Mouse (Mus musculus): ENCODE measurements around the gene Rab13.
"Not testable (repeated sequence)": the region's sequence is repeated elsewhere in the genome, so short reads cannot be mapped to it uniquely, and the experiment has no call there.

Gene Rab13

DNA sequence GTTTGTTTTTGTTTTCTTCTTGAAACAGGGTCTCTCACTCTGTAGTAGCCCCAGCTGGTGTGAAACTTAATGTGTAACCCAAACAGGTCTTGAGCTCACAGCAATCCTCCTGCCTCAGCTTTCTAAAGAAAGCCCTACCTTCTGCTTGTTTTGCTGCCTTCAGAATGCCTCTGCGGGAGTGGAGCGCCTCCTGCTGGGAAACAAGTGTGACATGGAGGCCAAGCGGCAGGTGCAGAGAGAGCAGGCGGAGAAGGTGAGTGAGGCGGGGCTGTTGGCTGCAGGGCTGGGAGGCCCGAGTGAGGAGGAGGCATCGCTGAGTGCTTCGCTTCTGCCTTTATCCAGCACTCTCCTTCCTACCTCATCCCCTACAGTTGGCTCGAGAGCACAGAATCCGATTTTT lies 10.8 kb downstream of the Rab13 start:
- in situ Hi-C loops (cut with MboI, MseI), result no loop called here

DNA sequence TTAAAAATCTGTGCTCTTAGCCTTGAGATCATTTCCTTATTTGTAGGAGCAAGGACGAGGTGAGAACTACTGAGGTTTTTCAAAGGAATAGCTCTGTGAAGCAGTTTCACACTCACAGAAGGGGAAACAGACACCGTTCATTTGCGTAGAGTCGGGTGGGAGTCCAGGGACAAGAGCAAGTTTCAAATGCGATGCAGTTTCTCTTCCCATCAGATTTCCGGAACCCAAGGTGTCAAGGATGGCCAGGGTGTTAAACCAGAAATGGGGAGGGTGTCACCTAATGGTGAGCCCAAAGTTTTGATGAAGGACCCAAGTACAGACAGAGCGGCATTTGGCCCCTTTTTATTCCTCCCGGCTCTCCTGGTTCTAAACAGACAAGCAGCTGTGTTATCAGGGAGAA lies 17.6 kb downstream of the Rab13 start:
- in situ Hi-C loops (cut with MboI, MseI), result loop anchor here (25.0 kb wide), 1 partner anchor 1594 kb away; no protein-coding TSS in a partner anchor

DNA sequence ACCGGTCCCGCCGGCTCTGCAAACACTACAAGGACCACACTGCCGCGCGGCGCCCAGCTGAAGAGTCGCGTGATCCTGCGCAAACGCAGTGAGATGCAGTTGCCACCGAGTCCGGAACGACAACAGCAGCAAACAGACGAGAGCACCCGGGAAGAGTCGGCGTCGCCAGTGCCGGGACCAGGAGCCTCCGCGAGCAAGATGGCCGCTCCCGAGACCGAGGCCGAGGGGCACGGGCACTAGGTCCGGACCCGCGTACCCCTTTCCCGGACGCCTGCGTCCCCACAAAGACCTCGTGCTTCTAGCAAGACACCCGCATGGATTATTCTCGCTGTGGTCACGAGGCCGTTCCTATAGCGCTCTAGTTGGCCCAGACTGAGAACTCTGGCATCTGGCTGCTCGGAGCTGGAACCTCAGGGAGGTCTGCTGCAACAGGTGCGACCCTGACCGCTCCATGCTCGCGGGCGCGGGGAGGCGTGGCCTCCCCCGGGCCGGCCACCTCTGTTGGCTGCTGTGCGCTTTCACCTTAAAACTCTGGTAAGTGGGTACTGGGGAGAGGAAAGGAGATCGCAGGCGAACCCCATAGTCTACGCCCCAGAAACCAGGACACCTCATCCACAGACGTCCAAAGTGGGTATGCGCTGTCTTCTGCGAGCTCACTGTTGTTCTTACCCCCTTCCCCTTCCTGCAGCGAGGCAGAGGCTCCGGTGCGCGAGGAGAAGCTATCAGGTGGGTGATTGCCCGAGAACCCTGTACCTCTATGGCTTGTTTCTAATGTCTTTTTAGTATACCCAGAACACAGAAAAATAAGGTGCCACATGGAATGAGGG lies 18.2 kb downstream of the Rab13 start, which contains the start of gene Jtb:
Gene Jtb (plus strand): TSS at position 91 of the 827 bp plus-strand sequence.
- in situ Hi-C loops (cut with MboI, MseI), result loop anchor here (25.0 kb wide), 1 partner anchor 1594 kb away; no protein-coding TSS in a partner anchor

DNA sequence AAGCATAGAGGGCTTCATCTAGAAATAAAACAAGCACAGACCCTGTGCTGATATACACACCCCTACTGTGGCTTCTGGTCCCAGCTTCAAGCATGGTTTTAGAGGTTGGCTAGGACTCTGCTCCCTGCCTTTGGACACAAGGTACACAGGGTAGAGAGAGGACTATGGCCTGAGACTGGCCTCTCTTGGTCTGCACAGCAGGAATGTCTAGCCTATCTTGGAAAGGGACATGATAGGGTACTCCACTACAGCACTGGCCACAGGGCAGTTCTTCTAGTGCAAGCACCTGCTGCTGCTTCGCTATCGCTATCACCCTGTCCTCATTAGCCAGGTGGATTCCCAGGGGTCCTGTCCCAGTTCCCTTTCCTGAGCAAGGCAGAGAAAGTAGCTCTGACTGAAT lies 27.8 kb downstream of the Rab13 start:
- in situ Hi-C loops (cut with MboI, MseI), result loop anchor here (10.0 to 25.0 kb wide), 2 partner anchors 1156 to 1604 kb away; no protein-coding TSS in a partner anchor

DNA sequence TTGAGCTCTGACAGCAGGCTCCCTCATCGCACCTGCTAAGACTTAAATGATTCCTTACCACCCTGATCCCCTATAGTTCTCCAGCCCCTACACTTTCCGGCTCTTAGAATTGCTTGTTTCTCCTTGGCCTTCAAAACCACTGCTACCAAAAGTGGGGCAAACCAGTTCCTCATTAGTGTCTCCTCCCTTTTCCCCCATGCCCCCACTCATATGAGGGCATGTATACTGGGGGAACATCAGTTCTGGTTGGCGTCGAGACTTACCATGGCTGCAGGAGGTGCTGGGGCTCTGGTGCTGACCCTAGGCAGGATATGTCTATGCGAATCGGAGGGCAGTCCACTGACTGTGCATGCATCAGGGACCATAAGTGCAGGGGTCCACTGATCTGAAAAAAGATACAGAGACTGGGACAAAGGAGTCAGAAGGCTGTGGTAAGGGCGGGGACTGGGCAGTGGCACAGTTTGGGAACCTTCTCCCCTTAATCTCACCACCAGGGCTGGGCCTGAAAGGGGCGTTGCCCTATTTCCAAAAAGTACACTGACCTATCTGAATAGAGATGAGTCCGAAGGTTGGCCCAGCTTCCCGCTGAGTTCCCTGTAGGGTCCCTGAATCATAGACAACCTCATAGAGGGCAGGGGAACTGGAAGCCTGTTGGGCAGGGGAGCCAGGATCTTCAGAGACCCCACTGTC lies 28.3 kb downstream of the Rab13 start:
- in situ Hi-C loops (cut with MboI, MseI), result loop anchor here (10.0 to 25.0 kb wide), 2 partner anchors 1157 to 1605 kb away; no protein-coding TSS in a partner anchor

DNA sequence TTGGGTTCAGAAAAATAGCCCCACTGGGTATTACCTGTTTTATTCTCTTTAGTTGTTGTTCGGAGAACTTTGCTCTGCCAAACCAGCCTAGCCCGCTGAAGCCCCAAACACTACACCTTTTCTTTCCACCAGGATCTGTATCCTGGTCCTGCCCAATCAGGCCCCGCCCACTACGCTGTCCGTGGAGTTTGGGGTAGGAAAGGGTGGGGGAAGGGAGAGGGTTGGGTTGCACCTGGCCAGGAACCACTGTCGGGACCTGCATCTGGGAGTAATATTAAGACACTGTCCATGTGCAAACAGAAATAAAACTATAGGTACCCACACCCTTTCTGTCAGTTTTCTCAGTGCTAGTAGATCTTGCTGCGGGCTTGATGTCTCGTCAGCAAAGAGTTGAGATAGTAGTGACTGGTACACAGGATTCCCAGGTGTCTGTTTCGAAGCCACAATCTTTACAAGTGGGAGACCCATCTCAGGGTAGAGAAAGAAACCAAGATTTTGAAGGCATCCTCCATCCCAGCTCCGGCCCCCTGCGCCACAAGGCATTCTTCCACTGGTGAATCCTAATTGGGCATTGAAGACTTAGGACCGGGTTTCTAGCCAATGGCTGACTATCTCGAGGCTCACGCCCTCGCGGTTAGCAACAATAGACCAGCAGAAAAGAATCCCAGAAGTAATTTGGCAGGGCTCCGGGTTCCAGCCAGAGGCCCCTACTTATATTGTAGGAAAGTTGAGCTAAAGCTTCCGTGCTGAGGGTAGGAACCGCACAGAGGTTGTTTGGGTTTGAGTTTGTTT lies 29.7 kb downstream of the Rab13 start, which contains the start of gene Creb3l4:
Gene Creb3l4 (minus strand): TSS at position 529 of the 792 bp plus-strand sequence.
- in situ Hi-C loops (cut with MboI, MseI), result loop anchor here (10.0 to 25.0 kb wide), 2 partner anchors 1158 to 1606 kb away; no protein-coding TSS in a partner anchor

DNA sequence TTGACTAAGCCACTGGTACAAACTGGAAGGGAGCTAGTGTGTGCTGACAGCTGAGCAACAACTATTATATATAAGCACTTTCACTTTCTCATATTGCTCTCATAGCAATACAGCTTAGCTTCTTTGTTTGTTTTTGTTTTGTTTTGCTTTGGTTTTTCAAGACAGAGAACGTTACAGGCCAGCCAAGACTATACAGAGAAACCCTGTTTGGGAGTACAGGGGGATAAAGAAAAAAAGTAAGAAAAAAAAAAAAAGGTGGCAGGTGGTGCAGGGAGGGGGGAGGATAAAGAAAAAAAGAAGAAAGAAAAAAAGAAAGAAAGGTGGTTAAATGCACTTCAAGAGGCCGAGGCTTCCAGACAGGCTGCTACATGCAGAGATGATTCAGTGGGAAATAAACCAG lies 31.9 kb downstream of the Rab13 start:
- in situ Hi-C loops (cut with MboI, MseI), result loop anchor here (10.0 to 25.0 kb wide), 2 partner anchors 1161 to 1608 kb away; no protein-coding TSS in a partner anchor

DNA sequence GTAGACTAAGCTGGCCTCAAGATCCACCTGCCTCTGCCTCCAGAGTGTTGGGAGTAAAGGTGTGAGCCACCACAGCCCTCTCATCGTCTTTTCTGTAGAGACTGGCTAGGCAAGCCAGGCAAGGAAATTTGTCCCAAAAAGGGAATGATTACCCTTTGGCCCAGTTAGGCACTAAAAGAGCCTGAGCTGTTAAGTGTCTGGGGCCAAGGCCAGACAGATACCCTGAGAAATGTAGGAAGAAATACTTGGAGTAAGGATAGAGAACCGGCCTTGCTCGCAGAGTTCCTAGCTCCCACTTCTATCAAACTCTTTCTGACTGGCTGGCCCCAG lies 34.1 kb downstream of the Rab13 start:
- in situ Hi-C loops (cut with MboI, MseI), result loop anchor here (10.0 to 25.0 kb wide), 2 partner anchors 1163 to 1610 kb away; no protein-coding TSS in a partner anchor

DNA sequence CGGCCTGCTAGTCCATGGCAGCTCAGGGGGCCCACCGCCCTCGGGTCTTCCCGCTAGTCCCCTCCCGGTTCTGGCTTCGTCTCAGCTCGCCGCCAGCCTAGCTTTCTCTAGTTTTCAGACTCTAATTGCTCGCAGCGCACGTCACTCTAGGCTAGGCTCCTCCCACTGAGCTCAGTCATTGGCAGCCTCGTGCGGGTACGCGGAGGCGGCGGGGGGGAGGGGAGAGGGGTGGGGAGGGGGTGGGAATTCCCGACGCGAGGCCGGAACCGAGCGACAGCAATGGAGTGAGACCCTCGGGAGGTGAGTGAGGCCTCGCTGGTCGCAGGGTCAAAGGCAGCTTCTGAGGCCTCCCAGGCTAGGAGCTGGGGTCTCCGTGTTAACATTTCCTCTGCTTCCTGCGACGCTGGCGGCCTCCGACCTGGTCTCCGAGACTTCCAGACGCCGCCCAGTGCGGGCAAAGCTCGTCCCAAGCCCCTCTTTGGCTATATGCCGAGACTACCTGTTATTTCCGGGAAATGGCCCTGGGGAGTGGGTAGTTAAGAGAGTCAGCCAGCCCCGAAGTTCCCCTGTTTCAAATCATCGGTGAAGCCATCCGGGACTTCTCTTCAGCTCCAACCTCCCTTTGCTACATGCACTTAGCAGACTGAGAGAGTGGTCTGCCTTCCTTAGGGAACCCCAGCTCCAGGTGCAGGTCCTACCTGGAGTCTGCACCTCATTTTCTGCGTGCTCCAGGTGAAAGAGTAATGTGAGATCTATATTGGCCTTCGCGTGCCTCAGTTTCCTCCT lies 34.7 kb downstream of the Rab13 start, which contains the start of gene Slc39a1:
Gene Slc39a1 (plus strand): TSS at position 213 of the 786 bp plus-strand sequence.
- in situ Hi-C loops (cut with MboI, MseI), result loop anchor here (10.0 to 25.0 kb wide), 2 partner anchors 1163 to 1611 kb away; no protein-coding TSS in a partner anchor

DNA sequence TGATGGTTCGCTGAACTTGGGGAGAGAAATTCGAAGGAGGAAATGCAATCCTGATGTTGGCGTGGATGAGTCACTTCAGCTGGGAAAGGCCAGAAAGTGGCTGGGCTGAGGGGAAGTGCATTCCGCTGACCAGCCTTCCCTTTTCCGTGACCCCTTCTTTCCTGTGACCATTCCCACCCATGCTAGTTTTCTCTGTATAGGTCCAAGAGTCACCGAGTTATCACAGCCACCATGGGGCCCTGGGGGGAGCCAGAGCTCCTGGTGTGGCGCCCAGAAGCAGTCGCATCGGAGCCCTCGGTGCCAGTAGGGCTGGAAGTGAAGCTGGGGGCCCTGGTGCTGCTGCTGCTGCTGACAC lies 35.2 kb downstream of the Rab13 start:
- in situ Hi-C loops (cut with MboI, MseI), result loop anchor here (10.0 to 25.0 kb wide), 2 partner anchors 1164 to 1611 kb away; no protein-coding TSS in a partner anchor

DNA sequence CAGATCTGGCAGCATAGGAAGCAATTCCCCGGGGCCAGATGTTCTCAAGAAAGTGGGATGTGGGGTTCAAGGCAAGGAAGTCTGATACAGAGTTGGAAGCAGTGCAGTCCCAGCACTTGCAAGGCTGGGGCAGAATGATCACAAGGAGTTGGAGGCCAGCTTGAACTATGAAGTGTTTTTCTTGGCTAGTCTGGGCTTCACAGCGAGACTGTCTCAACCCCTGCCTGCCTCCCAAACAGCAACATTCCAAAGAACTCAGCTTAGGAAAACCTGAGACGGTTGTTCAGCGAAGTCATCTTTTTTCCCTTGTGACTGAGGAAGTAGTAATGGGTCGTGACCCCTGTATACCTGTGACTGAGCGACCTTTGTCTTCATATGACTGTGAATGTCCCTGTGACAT lies 37.3 kb downstream of the Rab13 start:
- in situ Hi-C loops (cut with MboI, MseI), result no loop called here

DNA sequence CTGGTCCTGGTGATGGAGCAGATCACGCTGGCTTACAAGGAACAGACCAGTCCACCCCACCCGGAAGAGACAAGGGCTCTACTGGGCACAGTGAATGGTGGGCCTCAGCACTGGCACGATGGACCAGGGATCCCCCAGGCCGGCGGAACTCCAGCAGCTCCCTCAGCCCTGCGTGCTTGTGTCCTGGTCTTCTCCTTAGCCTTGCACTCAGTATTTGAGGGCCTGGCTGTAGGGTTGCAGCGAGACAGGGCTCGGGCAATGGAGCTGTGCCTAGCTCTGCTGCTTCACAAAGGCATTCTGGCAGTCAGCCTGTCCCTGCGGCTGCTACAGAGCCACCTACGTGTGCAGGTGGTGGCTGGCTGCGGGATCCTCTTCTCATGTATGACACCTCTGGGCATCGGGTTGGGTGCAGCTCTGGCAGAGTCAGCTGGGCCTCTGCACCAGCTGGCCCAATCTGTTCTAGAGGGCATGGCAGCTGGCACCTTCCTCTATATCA lies 38.3 kb downstream of the Rab13 start:
- in situ Hi-C loops (cut with MboI, MseI), result not testable (repeated sequence)

DNA sequence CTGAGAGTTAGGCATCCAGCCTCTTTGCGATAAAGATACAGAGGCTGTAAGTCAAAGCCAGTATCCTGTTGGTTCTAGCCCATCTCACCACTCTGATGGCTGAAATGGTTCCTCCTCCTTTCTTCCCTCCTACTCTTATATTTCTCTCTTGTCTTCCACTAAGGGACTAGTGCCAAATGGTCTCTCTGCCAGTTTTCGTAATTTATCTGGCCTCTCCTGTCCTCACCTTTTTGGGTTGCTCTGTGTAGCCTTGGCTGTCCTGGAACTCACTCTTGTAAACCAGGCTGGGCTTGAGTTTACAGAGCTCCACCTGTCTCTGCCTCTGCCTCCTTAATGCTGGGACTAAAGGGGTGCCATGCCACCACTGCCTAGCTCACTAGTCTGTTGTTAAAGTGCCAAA lies 39.2 kb downstream of the Rab13 start:
- in situ Hi-C loops (cut with MboI, MseI), result not testable (repeated sequence)

DNA sequence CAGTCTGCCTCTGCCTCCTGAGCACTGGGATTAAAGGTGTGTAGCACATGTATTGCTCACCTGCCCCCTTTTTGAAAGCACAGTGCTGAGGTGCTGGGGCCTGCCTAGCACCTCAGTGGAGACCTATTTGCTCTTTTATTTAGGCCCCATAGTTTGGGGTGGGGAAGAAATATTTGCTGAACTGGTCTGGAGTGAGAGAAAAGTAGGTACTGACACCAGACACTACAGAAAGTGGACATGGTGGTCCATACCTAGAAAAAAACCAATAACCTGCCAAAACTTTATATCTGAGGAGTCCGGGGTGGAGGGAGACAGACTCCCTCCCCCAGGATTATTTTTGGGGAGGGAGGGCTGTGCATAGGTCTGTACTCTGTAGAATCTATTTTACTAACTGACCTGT lies 39.7 kb downstream of the Rab13 start:
- in situ Hi-C loops (cut with MboI, MseI), result not testable (repeated sequence)

DNA sequence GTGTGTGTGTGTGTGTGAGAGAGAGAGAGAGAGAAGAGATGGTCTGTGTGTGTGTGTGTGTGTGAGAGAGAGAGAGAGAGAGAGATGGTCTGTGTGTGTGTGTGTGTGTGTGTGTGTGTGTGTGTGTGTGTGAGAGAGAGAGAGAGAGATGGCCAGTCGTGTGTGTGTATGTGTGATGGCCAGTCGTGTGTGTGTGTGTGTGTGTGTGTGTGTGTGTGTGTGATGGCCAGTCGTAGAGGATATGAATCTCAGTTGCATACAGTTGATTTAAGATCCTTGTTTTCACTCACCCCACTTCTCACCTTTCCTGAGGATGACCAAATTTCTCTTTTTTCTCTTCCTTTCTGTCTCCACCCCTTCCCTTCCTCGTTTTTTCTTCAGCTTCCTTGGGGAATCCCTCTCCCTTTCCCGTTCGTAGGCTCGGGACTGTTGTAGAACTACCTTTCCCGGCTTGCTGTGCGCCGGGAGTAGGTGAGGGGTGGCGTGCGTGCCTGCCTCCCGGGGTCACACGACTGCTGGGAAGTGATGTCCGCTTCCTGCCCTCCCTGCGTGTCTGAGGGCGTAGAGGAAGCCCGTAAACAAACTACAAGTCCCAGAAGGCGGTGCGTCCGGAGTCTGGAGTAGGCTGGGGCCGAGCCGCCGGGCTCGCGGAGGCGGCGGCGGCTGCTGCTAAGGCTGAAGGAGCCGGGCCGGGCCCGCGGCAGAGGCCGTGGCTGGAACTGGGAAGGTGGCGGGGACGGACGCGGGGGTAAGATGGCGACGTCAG lies 40.3 kb downstream of the Rab13 start, which contains the start of gene Crtc2:
Gene Crtc2 (plus strand): TSS at position 511 of the 766 bp plus-strand sequence.
- in situ Hi-C loops (cut with MboI, MseI), result no loop called here

DNA sequence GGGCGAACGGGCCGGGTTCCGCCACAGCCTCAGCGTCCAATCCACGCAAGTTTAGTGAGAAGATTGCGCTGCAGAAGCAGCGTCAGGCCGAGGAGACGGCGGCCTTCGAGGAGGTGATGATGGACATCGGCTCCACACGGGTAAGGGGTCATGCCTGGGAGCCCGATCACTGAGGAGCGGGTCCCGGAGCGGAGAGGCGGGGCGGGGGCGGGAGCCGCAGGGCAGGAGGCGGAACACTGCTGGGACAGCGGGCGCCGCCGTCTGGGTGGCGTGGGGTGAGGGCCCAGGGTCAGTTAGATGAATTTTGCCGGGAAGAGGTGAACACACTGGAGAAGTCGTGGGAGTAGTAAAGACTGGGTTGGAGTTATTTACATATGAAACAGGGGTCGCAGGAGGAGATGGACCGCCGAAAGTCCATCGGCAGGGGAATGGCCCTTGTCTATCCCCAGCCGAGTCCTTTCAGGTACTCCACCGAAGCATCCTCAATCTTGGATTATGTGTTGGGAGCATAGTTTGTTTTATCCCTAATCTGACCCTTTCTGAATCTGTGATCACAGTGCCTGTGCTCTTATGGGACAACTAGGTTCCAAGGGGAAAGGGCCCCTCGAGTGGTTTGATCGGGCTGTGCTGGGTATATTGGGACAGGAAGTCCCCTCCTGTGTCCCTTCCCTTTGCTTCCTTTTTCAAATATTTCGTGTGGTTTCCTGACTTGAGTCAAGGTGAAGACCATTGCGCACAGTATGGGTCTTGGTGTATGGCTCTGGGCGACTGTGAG lies 41.1 kb downstream of the Rab13 start:
- in situ Hi-C loops (cut with MboI, MseI), result no loop called here

DNA sequence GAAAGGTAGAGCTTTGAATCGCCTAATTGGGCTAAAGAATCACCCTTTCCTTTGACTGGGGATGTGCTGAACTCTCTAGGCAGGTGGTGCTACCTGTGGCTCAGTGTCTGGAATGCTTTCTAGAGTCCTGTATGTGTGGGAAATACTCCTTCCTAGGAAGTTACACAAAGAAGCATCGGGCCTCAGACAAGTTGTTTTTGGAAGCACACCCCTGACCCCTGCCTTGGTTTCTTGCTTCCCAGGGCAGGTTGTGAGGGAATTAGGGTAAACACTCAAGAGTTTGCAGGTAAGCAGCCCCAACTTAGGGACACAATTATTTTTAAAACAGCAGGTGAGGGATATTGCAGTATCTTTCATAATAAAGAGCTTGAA lies 41.7 kb downstream of the Rab13 start:
- in situ Hi-C loops (cut with MboI, MseI), result no loop called here

DNA sequence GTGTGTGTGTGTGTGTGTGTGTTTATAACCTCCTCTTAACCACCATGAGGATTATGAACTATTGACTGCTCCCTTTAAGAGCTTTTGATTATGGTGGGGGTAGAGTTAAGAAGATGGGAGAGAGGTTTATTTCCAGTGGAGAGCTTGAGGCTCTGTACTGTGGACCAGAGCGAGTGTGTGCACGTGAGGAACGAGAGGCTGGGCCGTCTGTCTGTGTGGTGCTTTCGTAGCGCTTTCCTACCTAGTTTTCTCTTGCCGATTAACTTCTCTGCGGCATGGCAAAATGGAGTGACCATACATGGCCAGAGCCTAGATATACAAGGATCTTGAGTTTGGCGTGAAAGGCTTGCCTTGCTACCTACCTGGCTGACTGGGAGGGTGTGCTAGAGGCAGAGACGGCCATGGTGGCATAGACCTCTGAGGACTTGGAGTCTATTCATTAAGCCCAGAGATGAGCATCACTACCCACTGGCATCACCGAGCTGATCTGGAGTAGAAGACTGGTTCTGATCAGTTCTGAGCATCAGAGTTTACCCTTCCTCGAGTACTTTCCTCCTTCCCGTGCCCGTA lies 42.4 kb downstream of the Rab13 start:
- in situ Hi-C loops (cut with MboI, MseI), result no loop called here

Measured in T-helper 2 cell (primary cell).